Mouse (Mus musculus): Measurements from ENCODE around the gene Podxl.

Gene Podxl

GRCm38 (mm10) chr6:31563235-31564181, at the start of gene Podxl:
Gene Podxl (minus strand): TSS chr6:31563981.
- DNase-seq (ENCODE audit: low spot score): peak; percentile 83

GRCm38 (mm10) chr6:31612560-31613270, 48.9 kb upstream of the Podxl start:
- DNase-seq (ENCODE audit: low spot score): no peak

DNA sequence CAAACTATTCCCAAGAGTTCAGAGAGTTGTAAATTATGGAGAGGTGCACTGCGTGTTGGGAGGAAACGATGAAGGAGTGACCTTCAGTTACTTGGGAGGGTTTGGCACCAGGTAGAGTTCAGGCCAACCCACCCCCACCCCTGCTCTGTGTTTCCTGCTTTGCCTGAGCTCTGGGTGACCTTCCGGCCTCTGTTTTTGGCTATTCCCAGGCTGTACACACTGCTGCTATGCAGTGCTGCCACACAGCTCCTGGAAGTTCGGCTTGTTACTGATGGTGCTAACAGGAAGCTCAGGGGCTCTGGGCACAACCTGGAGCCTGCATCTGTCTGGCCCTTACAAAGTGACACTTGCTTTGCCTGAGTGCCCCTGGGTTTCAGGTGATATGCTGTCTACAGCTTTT, 42.6 kb upstream of the Podxl start:
- DNase-seq (ENCODE audit: low spot score): no peak

GRCm38 (mm10) chr6:31604629-31605265, 41.0 kb upstream of the Podxl start:
- no peak for DNase-seq (ENCODE audit: low spot score)

DNA sequence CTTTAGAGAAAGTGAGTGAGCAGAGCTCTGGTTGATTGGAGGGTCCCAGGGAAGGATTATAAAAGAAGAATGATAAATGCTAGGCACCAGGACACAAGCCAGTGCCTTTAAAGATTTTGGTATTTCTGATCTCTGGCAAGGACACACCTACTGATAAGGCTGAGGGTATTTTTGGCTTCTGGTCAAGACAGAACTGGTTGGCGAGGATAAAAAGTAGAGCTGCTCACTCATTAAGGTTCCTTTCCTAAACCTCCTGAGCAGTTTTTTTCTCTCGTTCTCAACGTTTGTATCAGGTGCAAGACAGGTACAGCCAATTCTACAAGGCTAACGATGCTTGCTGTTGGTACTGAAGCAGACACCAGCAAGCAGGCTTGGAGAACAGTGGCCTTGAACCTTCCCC, 38.7 kb upstream of the Podxl start:
- DNase-seq (ENCODE audit: low spot score): no peak

GRCm38 (mm10) chr6:31601131-31601530, 37.4 kb upstream of the Podxl start:
- no peak for DNase-seq (ENCODE audit: low spot score)

GRCm38 (mm10) chr6:31599863-31600262, 36.1 kb upstream of the Podxl start:
- DNase-seq (ENCODE audit: low spot score): no peak

DNA sequence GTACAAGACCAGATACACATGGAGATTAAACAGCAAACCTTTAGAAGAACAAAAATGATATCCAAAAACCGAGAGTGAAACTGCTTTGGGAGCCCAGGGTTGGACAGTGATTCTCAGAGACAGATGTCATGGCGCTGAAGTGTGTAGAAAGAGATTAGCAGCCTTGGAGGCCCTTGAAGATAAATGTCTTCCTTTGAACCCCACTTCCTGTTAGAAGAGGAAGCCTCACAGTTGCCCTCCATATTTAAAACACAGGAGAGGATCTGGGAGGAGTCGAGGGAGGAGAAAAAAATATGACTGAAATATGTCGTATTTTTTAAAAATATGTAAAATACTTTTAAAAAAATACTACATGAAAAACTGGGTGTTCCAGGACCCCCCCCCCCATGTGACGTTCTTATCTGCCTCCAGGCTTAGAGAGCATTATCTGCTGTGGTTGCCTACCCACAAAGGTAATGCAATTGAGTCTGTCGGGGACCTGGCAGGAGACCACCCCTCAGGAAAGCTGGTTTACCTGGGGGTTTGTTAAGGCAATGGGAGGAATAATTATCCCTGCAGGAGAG, 34.6 kb upstream of the Podxl start:
- no peak for DNase-seq (ENCODE audit: low spot score)

- DNase-seq (ENCODE audit: low spot score): no peak
Measured at GRCm38 (mm10) chr6:31597136-31597460, 33.3 kb upstream of the Podxl start.

- peak; percentile 20 for DNase-seq (ENCODE audit: low spot score)
Measured at GRCm38 (mm10) chr6:31596346-31597135, 32.8 kb upstream of the Podxl start.

- DNase-seq (ENCODE audit: low spot score): no peak
Measured at GRCm38 (mm10) chr6:31592579-31593238, 28.9 kb upstream of the Podxl start.

DNA sequence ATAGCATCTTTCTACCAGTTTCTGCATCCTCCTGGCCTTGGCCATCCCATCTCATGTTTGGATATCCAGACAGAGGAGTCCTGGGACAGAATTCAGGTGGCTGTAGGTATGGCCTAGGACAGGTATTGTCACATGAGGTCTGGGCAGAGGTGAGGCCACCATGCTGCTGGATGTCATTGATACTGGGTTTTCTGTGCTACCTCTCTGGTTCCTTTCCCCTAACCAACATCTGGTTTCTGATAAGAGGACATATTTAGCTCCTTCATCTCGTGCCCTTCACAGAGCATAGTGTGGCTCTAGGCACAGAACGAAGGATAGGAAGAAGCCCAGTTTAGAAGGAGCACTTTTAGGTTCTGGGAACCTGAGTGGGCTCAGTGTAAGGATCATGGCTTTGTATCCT, 28.3 kb upstream of the Podxl start:
- no peak for DNase-seq (ENCODE audit: low spot score)

DNA sequence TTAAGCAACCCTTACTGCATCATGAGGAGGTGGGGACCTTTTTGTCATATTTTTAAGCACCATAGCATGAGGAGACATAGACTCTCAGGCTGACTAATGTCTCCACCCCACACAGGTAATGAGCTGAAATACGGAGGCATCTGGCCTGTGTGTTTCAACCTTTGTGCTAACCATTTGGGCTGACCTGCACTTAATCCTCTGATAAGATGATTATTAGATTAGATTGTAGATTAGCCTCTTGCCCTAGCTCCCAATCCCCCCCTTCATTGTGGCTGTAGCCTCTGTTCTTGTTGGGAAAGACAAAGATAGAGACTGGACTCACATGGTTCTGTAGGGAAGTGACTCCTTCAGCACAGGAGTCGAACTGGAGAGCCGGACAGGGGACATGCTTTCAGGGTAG, 27.9 kb upstream of the Podxl start:
- no peak for DNase-seq (ENCODE audit: low spot score)

DNA sequence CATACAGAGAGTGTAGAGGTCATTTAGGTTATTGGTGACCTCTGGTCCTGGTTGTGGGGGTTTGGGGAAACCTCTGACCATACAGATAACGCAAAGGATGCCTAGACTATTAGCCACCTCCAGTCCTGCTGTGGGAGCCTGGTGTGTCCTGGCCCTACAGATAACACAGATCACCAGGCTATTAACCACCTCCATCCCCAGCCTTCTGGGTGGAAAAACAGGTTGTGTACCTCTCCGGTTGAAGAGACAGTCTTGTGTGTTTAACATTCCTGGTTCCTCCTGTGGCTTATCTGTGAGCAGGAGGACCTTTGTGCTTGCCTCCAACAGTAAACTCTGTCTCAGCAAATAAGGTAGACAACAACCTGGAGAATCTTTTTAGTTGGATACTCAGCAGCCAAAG, 27.0 kb upstream of the Podxl start:
- DNase-seq (ENCODE audit: low spot score): no peak

DNA sequence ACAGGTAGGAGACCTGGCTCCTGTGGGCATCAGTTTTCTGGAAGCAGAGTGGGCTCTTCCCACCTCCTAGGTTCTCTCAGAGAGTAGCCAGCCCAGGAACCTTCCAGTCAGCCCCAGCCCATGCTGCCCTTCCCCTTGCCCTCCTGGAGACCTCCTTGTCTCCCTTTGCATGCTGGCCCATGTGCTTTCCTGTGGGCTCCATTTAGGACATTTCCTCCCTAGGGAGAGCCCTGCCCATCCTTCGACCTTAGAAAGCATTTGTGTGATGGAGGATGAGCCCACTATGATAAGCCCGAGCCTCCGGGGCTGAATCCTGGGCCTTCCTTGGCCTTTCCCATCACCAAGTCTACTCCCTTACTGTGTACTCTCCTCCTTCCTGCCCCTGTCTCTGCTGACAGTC, 25.5 kb upstream of the Podxl start:
- DNase-seq (ENCODE audit: low spot score): no peak

GRCm38 (mm10) chr6:31587655-31588054, 23.9 kb upstream of the Podxl start:
- no peak for DNase-seq (ENCODE audit: low spot score)

DNA sequence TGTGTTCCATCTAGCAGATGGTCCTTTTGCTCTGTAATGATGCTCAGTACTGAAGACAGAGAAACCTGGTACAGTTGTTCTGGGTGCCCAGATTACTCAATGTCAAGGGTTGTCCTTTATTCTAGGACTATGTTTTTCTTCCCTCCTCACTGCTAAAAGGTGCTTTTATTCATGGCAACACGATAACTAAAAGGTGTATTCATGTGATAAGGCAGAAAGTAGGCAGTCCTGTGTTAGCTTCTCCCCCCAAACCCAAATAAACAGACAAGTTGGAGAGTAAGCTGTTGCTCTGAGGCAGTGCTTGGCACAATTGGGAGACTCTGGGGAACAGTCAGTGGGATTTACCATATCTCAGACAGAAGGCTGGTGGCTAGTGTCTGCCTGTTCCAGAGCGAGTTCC, 22.3 kb upstream of the Podxl start:
- no peak for DNase-seq (ENCODE audit: low spot score)

DNA sequence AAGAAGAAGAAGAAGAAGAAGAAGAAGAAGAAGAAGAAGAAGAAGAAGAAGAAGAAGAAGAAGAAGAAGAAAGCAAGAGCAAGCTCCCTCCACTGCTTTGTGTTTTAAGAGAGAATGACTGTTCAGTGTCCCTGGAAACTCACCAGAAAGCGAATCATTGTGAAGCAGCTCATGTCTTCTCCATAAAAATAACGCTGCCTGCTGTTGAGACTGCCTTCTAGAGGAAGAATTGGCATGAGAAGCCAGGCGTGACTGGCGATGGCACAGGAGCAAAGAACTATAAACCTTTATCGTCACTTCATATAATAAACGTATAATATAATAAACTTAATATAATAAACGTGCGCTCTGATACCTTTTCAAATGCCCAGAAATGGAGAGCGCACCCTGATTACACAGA, 12.4 kb upstream of the Podxl start:
- no peak for DNase-seq (ENCODE audit: low spot score)

- DNase-seq (ENCODE audit: low spot score): no peak
Measured at GRCm38 (mm10) chr6:31575063-31575462, 11.3 kb upstream of the Podxl start.

- no peak for DNase-seq (ENCODE audit: low spot score)
Measured at GRCm38 (mm10) chr6:31571459-31571858, 7.7 kb upstream of the Podxl start.

DNA sequence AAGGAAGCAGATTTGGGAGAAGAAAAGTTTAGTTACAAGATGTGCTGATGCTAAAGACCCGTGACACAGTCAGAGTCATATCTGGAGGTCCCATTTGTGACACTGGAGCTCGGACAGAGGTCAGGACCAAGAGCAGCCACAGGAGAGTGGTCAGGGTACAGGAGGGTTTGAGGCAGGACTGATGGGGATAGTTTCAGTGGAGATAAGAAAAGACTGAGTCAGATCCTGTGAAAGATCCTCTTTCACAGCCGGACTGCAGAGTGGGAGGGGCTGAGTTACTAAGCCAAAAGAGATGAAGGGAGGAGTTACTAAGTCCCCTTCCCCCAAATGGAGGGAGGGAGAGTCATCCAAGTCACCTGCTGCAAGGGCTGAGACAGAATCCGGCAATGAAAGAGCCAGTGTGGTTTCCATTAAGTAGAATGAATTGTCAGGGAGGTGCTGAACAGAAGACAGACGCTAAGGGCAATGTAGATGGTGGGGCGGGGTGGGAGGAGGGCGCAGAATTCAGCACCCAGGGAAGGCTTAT, 4.4 kb upstream of the Podxl start:
- DNase-seq (ENCODE audit: low spot score): no peak

Data from MN1 (cell line).